Mouse (Mus musculus) embryonic fibroblast, embryonic 13.5 days (primary cell): ENCODE measurements around the gene Ei24.

Experiments
- CTCF ChIP-seq: IDR thresholded peaks from 2 replicates; pipeline ENCODE4 v1.5.1; 2011; ENCODE audit warnings: mild to moderate bottlenecking, control low read depth, low read length, moderate library complexity, borderline replicate concordance; ENCODE audit not compliant: insufficient read depth
- POLR2A ChIP-seq: IDR thresholded peaks from 2 replicates; pipeline ENCODE4 v1.6.1; 2011; ENCODE audit warnings: low read depth, mild to moderate bottlenecking, control low read depth, low read length, moderate library complexity

DNA sequence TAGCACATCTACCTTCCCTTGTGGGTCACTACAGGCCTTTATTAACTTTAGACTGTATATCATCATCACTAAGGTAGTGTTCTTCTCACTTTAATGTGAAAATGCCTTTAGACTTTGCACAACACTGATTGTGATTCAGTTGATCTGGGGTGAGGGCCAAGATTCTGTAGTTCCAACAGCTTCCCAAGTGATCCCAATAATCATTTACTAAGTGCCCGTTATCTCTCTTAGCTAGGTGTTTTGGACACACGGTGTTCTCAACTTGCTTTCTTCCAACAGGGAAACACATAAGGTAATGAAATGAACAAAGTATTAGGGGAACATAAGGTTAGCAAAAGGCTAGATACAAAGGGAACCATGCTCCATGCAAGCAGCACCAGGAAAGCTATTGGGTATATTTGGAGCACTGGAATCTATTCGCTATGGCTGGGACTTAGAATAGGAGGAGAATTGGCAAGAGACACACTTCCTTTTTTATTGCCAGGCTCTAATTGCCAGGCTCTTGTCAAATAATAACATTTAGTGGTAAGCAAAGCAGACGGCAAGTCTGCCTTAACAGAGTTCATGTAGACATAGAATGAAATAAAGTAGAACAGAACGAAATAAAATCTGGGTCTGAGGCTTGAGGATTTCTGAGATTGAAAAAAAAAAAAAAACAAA, 11.1 kb upstream of the Ei24 start:
- TF ChIP-seq POLR2A: no peak
- TF ChIP-seq CTCF: no peak
